Mouse (Mus musculus) left cerebral cortex, adult 9 months (tissue): Measurements from ENCODE around the gene Vwf.
A peak's percentile ranks its signal among the peaks of the same experiment; 100 is the strongest.

Experiments used
- DNase-seq, 2 experiments: peaks; one replicate each; pipeline ENCODE4 v3.0.0; 2022; ENCODE audit warnings: low spot score in 2 of 2

Vwf gene

GRCm38 (mm10) chr6:125622434-125622833, 75.9 kb downstream of the Vwf start:
- DNase-seq: no peak

GRCm38 (mm10) chr6:125640486-125640885, 93.9 kb downstream of the Vwf start:
- no peak for DNase-seq

DNA sequence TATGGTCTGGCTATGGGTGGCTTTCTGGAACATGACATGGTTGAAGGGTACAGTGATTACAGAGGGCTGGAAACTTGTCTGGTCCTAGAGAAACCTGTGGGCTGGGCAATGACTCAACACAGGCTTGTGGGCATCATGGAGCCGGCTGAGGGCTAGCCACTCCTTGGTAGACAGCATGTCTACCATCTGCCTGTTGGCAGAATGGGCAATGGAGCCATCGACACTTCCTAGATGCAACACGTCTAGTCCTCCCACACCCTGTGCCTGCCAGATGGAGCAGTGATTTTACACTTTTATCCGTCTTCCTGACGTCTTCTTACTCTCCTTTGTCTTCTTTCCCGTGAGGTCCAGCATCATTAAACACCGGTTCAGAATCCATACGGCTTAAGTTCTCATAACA, 94.6 kb downstream of the Vwf start:
- peak; percentile 19 to 74 for DNase-seq

DNA sequence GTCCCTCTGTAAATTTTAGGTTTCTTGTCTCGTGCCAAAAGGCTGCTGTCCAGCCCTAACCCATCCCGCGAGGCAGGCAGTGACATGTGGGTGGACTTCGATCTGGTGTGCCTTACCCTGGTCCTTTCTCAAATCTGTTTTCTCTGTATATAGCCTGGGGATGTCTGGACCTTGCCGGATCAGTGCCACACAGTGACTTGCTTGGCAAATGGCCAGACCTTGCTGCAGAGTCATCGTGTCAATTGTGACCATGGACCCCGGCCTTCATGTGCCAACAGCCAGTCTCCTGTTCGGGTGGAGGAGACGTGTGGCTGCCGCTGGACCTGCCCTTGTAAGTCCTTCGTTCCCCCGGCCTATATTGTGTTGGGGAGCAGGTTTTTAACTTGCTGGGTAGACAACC, 102.4 kb downstream of the Vwf start:
- no peak for DNase-seq

- no peak for DNase-seq
These were observed 104.8 kb downstream of the Vwf start for GRCm38 (mm10) chr6:125651335-125651734.

GRCm38 (mm10) chr6:125653416-125653815, 106.8 kb downstream of the Vwf start:
- DNase-seq: no peak

- no peak for DNase-seq
These were observed 110.3 kb downstream of the Vwf start for GRCm38 (mm10) chr6:125656921-125657320.

- no peak for DNase-seq
These were observed 111.4 kb downstream of the Vwf start for GRCm38 (mm10) chr6:125657966-125658365.

- DNase-seq: peak in 1 of 2 experiments; percentile 64
These were observed 114.7 kb downstream of the Vwf start for GRCm38 (mm10) chr6:125661106-125661877.

DNA sequence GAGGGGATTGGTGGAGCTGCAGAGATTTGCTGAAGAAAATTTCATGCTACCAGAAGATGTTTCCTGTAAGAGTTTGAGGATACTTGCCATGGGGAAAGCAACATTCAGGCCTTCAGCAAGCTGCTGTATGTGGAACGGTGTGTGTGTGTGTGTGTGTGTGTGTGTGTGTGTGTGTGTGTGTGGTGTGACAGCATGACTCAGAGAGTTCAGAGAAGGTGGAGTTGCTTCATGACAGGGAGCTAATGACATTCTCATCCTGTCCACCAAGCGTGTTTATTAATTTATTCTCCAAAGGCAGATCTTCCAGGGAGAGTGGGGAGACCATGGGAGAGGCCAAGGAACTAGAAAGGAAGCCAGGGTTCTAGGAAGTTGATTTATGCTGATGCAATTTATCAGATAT, 117.3 kb downstream of the Vwf start:
- DNase-seq: no peak

GRCm38 (mm10) chr6:125671835-125672234, 125.3 kb downstream of the Vwf start:
- DNase-seq: no peak

DNA sequence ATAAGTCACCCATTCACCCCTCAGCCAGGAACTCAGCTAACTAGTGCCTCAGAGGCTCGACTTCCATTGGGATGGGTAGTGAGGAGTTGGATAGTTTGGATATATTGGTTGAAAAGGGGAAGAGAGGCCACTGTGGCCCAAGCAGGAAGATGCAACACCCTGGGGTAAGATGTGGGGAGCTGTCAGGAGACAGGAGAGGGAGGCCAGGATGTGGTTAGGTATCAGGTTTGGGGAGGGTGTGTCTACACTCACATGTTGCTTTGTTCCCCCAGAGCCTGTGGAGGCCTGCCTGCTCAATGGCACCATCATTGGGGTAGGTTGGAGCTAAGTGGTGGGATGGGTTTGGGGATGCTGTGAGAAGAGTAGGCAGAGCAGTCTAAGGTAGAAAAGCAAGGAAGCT, 131.9 kb downstream of the Vwf start:
- no peak for DNase-seq

DNA sequence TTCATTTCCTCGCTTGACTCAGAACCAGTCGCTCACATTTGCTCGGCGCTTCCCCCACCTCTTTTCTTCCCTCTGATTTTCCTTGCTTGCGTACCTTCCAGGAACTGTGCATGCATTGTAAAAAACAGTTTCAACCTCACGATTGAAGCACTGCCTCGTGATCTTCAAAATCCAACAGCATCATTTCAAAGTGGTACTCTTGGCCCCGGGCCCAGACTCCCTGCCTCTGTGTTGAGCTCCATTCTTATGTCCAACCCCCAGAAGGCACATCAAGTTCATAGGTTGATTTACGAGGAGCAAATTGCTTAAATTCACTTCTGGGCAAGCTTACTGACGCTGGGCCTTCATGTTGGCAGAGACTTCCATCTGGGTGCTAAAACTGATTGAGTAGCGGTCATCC, 134.0 kb downstream of the Vwf start:
- no peak for DNase-seq

GRCm38 (mm10) chr6:125685420-125685819, 138.8 kb downstream of the Vwf start:
- no peak for DNase-seq

DNA sequence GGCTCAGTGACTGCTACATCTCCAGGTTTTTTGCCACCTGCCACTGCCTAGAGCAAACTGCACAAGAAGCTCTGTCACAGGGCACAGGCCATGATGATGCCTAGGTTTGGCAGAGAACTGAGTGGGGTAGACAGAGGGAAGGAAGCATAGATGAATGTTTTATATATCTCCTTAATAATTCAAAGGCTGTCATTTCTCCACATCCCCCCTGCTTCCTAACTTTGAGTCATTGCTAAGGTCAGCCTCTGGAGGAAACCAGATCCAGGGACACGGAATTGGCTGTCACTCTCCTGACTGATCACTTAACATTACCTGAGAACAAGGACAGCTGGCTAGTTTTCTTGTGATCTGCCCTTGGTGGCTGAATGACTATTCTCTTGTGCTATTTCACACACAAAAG, 141.4 kb downstream of the Vwf start:
- DNase-seq: no peak

- DNase-seq: no peak
These were observed 143.6 kb downstream of the Vwf start, which contains the start of gene Ano2 for GRCm38 (mm10) chr6:125690057-125690703. Gene Ano2, plus strand, starts transcription at chr6:125690419.

DNA sequence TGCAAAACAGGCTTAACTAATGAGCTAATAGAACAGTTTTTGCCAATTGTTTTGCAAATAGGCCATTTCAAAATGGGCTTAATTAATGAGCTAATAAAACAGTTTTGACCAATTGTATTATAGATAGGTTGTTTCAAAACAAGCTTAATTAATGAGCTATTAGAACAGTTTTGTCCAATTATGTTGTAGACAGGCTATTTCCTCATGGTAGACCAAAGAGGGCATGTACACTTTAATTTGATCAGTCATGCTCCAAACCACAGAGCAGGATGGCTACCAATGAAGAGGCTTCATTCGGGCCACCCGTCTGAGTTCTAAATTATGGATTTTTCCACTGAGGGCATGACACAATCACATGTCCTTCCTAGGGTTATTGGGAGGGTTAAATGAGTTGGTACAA, 154.6 kb downstream of the Vwf start:
- no peak for DNase-seq

DNA sequence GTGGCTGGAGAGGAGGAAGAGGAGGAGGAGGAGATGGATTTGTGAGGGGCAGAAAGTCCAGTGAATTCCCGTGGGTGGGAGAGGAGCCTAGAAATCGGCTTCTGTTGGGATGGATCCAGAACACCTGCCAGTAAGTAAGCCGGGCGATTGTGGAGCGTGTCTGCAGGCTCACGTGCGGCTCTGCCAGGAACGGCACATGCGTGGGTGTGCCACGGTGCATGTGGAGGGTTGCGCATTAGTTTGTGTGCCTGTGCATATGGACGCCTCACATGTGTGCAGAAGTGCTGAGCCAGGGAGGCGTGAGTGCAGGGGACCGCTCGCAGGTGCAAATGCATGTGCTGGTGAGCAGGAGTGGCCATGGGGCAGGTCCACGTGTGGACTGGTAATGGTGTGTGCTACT, 164.7 kb downstream of the Vwf start:
- DNase-seq: peak; percentile 62 to 76

DNA sequence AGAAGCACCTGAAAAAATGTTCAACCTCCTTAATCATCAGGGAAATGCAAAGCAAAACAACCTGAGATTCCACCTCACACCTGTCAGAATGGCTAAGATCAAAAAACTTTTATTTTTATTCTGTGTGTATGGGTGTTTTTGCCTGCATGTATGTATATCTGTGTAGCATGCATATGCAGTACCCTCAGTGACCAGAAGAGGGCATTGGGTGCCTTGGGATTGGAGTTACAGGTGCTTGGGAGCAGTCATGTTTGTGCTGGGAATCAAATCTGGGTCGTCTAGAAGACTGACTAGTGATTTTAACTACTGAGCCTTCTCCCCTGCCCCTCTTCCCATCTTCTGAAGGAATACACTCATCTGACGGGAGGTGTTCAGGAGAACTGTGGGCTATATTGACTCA, 179.8 kb downstream of the Vwf start:
- DNase-seq: no peak

GRCm38 (mm10) chr6:125727484-125727911, 180.9 kb downstream of the Vwf start:
- DNase-seq: no peak

DNA sequence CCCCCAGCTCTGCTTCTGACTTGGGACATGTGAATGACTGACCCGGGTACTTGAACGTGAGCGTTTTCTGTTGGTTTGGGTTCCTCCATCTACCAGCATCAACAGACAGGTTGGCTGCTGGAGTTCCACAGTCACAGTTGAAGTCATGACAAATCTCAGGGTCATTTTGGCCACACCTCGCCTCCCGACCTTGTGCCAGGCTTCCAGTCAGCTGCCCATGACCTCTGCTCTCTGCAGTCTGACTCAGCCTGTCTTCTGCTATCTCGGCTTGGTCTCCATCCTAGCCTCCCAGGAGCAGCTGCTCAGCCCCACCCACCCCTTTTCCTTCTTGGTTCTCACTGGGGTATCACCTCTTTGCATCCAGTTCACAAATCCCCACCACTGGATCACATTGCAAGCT, 182.9 kb downstream of the Vwf start:
- no peak for DNase-seq

DNA sequence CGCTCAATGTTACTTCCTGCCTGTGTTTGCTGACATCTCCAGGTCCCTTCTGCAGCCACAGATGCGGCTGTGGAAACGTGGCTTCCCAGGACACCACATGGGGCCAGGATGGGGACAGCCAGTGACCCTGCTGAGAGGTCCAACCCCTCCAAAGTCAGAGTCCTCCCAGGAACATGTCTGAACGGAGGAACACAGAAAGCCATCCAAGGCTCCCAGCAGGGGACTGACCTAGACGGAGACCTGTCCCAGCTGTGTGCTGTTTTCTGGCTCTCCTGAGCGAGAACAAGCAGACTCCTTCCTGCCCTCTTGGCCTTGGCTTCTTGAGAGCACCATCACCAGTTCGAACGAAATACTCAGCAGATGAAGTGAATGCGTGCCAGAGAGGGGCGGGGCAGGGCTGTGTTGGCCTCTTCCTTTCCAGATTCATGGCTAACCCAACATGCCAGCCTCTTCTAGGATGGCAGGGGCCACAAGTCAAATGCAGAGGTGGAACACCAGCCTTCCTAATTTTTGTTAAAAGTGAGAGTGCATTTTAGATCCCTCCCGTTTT, 183.5 kb downstream of the Vwf start:
- DNase-seq: no peak
